Mouse (Mus musculus) liver, embryonic 14.5 days (tissue): Measurements from ENCODE around the gene Dhrs13. TPM values are rescaled to one million over a fixed set of nuclear protein-coding genes. Genes with fewer than 3 reads are reported as not detected.

Experiments
- ATAC-seq: fragments of 200-750 bp; cut with Nextera tagmentation; 2 replicates; pipeline ENCODE4 v1.8.0; 2017; ENCODE audit warnings: moderate number of reproducible peaks, mild to moderate bottlenecking, moderate library complexity; ENCODE audit not compliant: insufficient read depth
- DNase-seq, 3 experiments: peaks; one replicate each; pipeline ENCODE4 v3.0.0-alpha.2; 2012 to 2013; ENCODE audit warnings: low read depth in 3 of 3, low spot score in 3 of 3
- H3K27ac ChIP-seq: fragments of 300-500 bp; sonication (generic); 2 replicates; pipeline ENCODE4 v1.5.1; 2014; ENCODE audit warnings: moderate library complexity, mild to moderate bottlenecking, control low read depth, inconsistent platforms
- H3K27me3 ChIP-seq: fragments of 300-500 bp; sonication (generic); 2 replicates; pipeline ENCODE4 v1.6.1; 2014; ENCODE audit warnings: mild to moderate bottlenecking, low read length, moderate library complexity; ENCODE audit not compliant: control insufficient read depth, insufficient read depth
- H3K36me3 ChIP-seq: fragments of 300-500 bp; sonication (generic); replicated peaks from 2 replicates; pipeline ENCODE4 v1.6.1; 2014; ENCODE audit warnings: low read depth; ENCODE audit not compliant: control insufficient read depth, insufficient read depth
- H3K4me1 ChIP-seq, 2 experiments: fragments of 200-500 bp in 1 of 2; fragments of 300-500 bp in 1 of 2; sonication (generic) in 1 of 2; replicated peaks; 2 replicates each; pipeline ENCODE4 v1.6.1; 2012 to 2014; ENCODE audit warnings: antibody characterized with exemption in 1 of 2, inconsistent platforms in 1 of 2, low read length in 1 of 2; ENCODE audit not compliant: control insufficient read depth in 2 of 2, insufficient read depth in 2 of 2
- H3K4me2 ChIP-seq: fragments of 300-500 bp; sonication (generic); 2 replicates; pipeline ENCODE4 v1.6.1; 2014; ENCODE audit warnings: low read depth, mild to moderate bottlenecking, control low read depth, moderate library complexity
- H3K4me3 ChIP-seq, 2 experiments: fragments of 200-500 bp in 1 of 2; fragments of 300-500 bp in 1 of 2; sonication (generic) in 1 of 2; 2 replicates each; pipeline ENCODE4 v1.5.1; 2012 to 2014; ENCODE audit warnings: low read depth in 2 of 2, low read length in 2 of 2, mild to moderate bottlenecking in 2 of 2, control low read depth in 1 of 2, inconsistent platforms in 1 of 2, moderate library complexity in 1 of 2; ENCODE audit not compliant: insufficient read depth in 1 of 2
- H3K9ac ChIP-seq: fragments of 300-500 bp; sonication (generic); replicated peaks from 2 replicates; pipeline ENCODE4 v1.6.1; 2014; ENCODE audit warnings: mild to moderate bottlenecking, control low read depth, moderate library complexity
- H3K9me3 ChIP-seq: fragments of 300-500 bp; sonication (generic); 2 replicates; pipeline ENCODE4 v1.6.1; 2016; ENCODE audit warnings: low read length, mixed read lengths; ENCODE audit not compliant: control insufficient read depth
- CTCF ChIP-seq: IDR thresholded peaks from 2 replicates; pipeline ENCODE4 v1.5.1; 2016; ENCODE audit warnings: antibody characterized with exemption, low read depth, control low read depth
- EP300 ChIP-seq: IDR thresholded peaks from 2 replicates; pipeline ENCODE4 v1.6.1; 2016; ENCODE audit warnings: antibody characterized with exemption, low read depth
- WGBS: fragments of 180-500 bp; shearing (Covaris S2); extraction: QIAGEN DNeasy Blood & Tissue Kit; methylation state at CpG from one replicate; pipeline ENCODE4 v1.1.7; 2014; ENCODE audit not compliant: insufficient replicate concordance; 5-methylcytosine and 5-hydroxymethylcytosine counted together
- polyA plus RNA-seq, 2 experiments: library from polyadenylated mRNA; depleted of rRNA in 1 of 2; stranded (reverse) in 1 of 2; unstranded in 1 of 2; fragments of >200 nt; fragmentation: Nextera tagmentation in 1 of 2; extraction: Ambion mirVana in 1 of 2; gene quantifications; 2 replicates each; pipeline versions ENCODE4 v1.2.1 to v1.2.3; 2012 to 2014

Gene Dhrs13
- polyA plus RNA-seq, 2 experiments: 8.6 to 17.8 TPM

- Histone ChIP-seq H3K27me3 (no peaks in the 10 kb centered on the region), H3K4me2 (peak overlapping the region; percentile 95), H3K9me3 (no peaks in the 10 kb centered on the region), H3K36me3 (peaks cover 25% of the 10 kb centered on the region), H3K9ac (peak overlapping the region; percentile 96), H3K27ac (peak overlapping the region; percentile 44), H3K4me3 (peak overlapping the region; percentile 92 to 94), H3K4me1 (peaks cover 10 to 15% of the 10 kb centered on the region in 2 experiments; a peak in 3 of 4 replicates)
- WGBS: 4% methylated on average over 13 of the region's 13 CpGs
- DNase-seq (peak in 1 of 3 experiments; percentile 26), ATAC-seq (no peak)
- TF ChIP-seq EP300: no peak
- no peak for TF ChIP-seq CTCF
Observed at GRCm38 (mm10) chr11:77984836-77985231, 47.2 kb upstream of the Dhrs13 start.

- no peak for DNase-seq
- H3K4me1 ChIP-seq: peaks cover 7 to 11% of the 10 kb centered on the region in 2 experiments; a peak in 3 of 4 replicates
- H3K4me2 ChIP-seq: peak overlapping the region; percentile 95
- H3K9ac ChIP-seq: no peak overlapping the region
- peaks cover 25% of the 10 kb centered on the region for H3K36me3 ChIP-seq
- H3K27me3 ChIP-seq: no peaks in the 10 kb centered on the region
- no peaks in the 10 kb centered on the region for H3K9me3 ChIP-seq
- no peak for ATAC-seq
- H3K4me3 ChIP-seq: peak overlapping the region in 1 of 2 experiments; percentile 92; a peak in 2 of 4 replicates
- WGBS: 65% methylated on average over 3 of the region's 3 CpGs
- TF ChIP-seq EP300 (no peak), CTCF (no peak)
- H3K27ac ChIP-seq: no peak overlapping the region
Observed at GRCm38 (mm10) chr11:77985541-77986065, 46.5 kb upstream of the Dhrs13 start.

GRCm38 (mm10) chr11:77989071-77989690 lies 42.9 kb upstream of the Dhrs13 start:
- H3K27ac ChIP-seq: no peak overlapping the region

GRCm38 (mm10) chr11:77995556-77995955 lies 36.5 kb upstream of the Dhrs13 start:
- H3K4me3 ChIP-seq: no peak overlapping the region
- 69% methylated on average over 1 of the region's 1 CpGs for WGBS
- DNase-seq: no peak
- H3K9me3 ChIP-seq: no peaks in the 10 kb centered on the region
- H3K27me3 ChIP-seq: no peaks in the 10 kb centered on the region
- H3K9ac ChIP-seq: no peak overlapping the region
- no peaks in the 10 kb centered on the region for H3K4me1 ChIP-seq
- H3K36me3 ChIP-seq: peaks cover 15% of the 10 kb centered on the region
- no peak for ATAC-seq
- TF ChIP-seq EP300 (no peak), CTCF (no peak)
- no peak overlapping the region for H3K27ac ChIP-seq
- H3K4me2 ChIP-seq: no peak overlapping the region

More at GRCm38 (mm10) chr11:77989071-77989690, 42.9 kb upstream of the Dhrs13 start:
- no peak for TF ChIP-seq EP300
- TF ChIP-seq CTCF: no peak
- no peak overlapping the region for H3K4me2 ChIP-seq
- peaks cover 5% of the 10 kb centered on the region in 2 experiments; a peak in 3 of 4 replicates for H3K4me1 ChIP-seq
- DNase-seq: no peak
- H3K36me3 ChIP-seq: peaks cover 31% of the 10 kb centered on the region
- no peak overlapping the region for H3K4me3 ChIP-seq
- no peak for ATAC-seq
- no peak overlapping the region for H3K9ac ChIP-seq
- WGBS: 87% methylated on average over 13 of the region's 13 CpGs
- H3K9me3 ChIP-seq: no peaks in the 10 kb centered on the region
- H3K27me3 ChIP-seq: no peaks in the 10 kb centered on the region

- Histone ChIP-seq H3K36me3 (peaks cover 54% of the 10 kb centered on the region), H3K9ac (no peak overlapping the region), H3K4me3 (no peak overlapping the region), H3K4me2 (no peak overlapping the region), H3K9me3 (no peaks in the 10 kb centered on the region), H3K27ac (no peak overlapping the region), H3K27me3 (no peaks in the 10 kb centered on the region), H3K4me1 (no peaks in the 10 kb centered on the region)
- TF ChIP-seq CTCF (no peak), EP300 (no peak)
- WGBS: 82% methylated on average over 5 of the region's 5 CpGs
- ATAC-seq: no peak
- no peak for DNase-seq
Observed at GRCm38 (mm10) chr11:78006446-78006845, 25.6 kb upstream of the Dhrs13 start.
